Mouse (Mus musculus) G1E (cell line): Measurements from ENCODE around the gene Scand1.

Experiments
- CTCF ChIP-seq: IDR thresholded peaks from 2 replicates; pipeline ENCODE4 v1.5.1; 2012; ENCODE audit warnings: low read depth, low read length, inconsistent platforms, mixed read lengths
- GATA2 ChIP-seq: IDR thresholded peaks from 2 replicates; pipeline ENCODE4 v1.6.1; 2012; ENCODE audit warnings: low read depth, low read length, inconsistent platforms, borderline replicate concordance
- POLR2AphosphoS5 ChIP-seq: IDR thresholded peaks from 2 replicates; pipeline ENCODE4 v1.6.1; 2012; ENCODE audit warnings: low read depth, low read length, inconsistent platforms; ENCODE audit not compliant: insufficient replicate concordance

DNA sequence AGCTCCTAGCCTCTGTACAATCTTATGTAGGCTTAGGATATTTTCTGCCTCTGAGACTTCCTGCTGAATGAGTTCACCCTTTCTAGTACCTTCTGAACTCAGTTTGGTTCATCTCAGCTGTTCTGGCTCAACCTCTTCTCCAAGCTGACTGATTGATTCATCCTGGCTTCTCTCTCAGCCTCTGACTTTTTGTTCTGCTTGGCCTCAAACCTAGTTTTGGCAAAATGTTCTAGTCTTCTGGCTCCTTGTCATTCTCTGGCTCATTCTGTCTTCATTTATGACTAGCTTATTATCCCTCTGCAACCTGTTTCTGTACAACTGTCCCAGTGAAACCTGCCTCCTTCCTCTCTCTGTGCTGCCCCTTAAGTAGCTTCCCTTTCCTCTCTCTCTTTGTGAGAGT lies 6.0 kb upstream of the Scand1 start:
- no peak for TF ChIP-seq CTCF
- TF ChIP-seq GATA2: no peak
- no peak for TF ChIP-seq POLR2AphosphoS5
